Mouse (Mus musculus) G1E (cell line): ENCODE measurements around the gene Itpk1. TPM values are rescaled to one million over a fixed set of nuclear protein-coding genes. Genes with fewer than 3 reads are reported as not detected.

Experiments
- ATAC-seq: 2 replicates; pipeline ENCODE4 v1.8.0; 2016; ENCODE audit warnings: mild to moderate bottlenecking; ENCODE audit not compliant: insufficient number of reproducible peaks, poor library complexity, low FRiP score, severe bottlenecking; ENCODE audit errors: extremely low read depth
- DNase-seq: peaks from one replicate; pipeline ENCODE4 v3.0.0; 2012; ENCODE audit warnings: low spot score
- H3K27me3 ChIP-seq: 2 replicates; pipeline ENCODE4 v1.6.1; 2012; ENCODE audit warnings: mild to moderate bottlenecking, low read length, inconsistent platforms; ENCODE audit not compliant: insufficient read depth
- H3K36me3 ChIP-seq: replicated peaks from 2 replicates; pipeline ENCODE3; 2012; ENCODE audit warnings: mild to moderate bottlenecking, inconsistent platforms
- H3K4me1 ChIP-seq: 2 replicates; pipeline ENCODE4 v1.6.1; 2012; ENCODE audit warnings: low read depth, low read length, inconsistent platforms, mixed read lengths; ENCODE audit not compliant: insufficient read depth
- H3K4me3 ChIP-seq: 2 replicates; pipeline ENCODE4 v1.5.1; 2012; ENCODE audit warnings: low read depth, mild to moderate bottlenecking, inconsistent platforms, low read length, moderate library complexity, mixed read lengths
- H3K9me3 ChIP-seq: replicated peaks from 2 replicates; pipeline ENCODE4 v1.6.1; 2012; ENCODE audit warnings: inconsistent platforms
- CTCF ChIP-seq: IDR thresholded peaks from 2 replicates; pipeline ENCODE4 v1.5.1; 2012; ENCODE audit warnings: low read depth, low read length, inconsistent platforms, mixed read lengths
- GATA1 ChIP-seq: IDR thresholded peaks from 2 replicates; pipeline ENCODE4 v1.6.1; 2012; ENCODE audit warnings: borderline replicate concordance, low read length, inconsistent platforms, mixed read lengths
- GATA2 ChIP-seq: IDR thresholded peaks from 2 replicates; pipeline ENCODE4 v1.6.1; 2012; ENCODE audit warnings: low read depth, low read length, inconsistent platforms, borderline replicate concordance
- POLR2AphosphoS5 ChIP-seq: IDR thresholded peaks from 2 replicates; pipeline ENCODE4 v1.6.1; 2012; ENCODE audit warnings: low read depth, low read length, inconsistent platforms; ENCODE audit not compliant: insufficient replicate concordance
- TAL1 ChIP-seq: conservative IDR thresholded peaks from 2 replicates; pipeline ENCODE4 v1.6.1; 2012; ENCODE audit warnings: low read depth, low read length, inconsistent platforms, mixed read lengths
- polyA plus RNA-seq: library from polyadenylated mRNA; stranded (reverse); fragments of >175 nt; gene quantifications from 2 replicates; pipeline ENCODE4 v1.2.3, GENCODE M21; 2012
- total RNA-seq, 2 experiments: library from RNA; stranded (forward) in 1 of 2; stranded (reverse) in 1 of 2; fragments of 200-1000 nt in 1 of 2; fragments of >200 nt in 1 of 2; fragmentation: Nextera tagmentation in 1 of 2; gene quantifications; 2 replicates each; pipeline ENCODE4 v1.2.3; 2014 to 2017

Itpk1 gene
- total and polyA plus RNA-seq, 3 experiments = 2.5 to 6.4 (median 2.7) TPM

DNA sequence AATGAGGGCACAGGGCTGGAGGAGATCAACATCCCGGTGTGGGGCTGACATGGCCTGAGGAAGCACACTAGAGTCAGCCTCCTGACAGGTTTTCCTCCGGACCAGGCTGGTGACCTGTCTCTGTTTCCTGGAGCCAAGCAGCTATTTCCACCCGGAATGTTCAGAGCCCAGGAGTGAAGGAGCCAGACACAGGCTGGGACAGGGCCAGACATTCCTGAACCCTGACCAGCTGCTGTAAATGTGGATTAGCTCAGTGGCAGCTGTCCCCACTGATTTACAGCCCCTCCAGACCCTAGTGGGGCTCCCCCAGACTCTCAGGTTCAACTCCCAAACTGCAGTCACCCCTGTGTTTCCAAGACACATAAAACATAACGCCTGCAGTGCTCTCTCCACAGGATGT is 107.3 kb downstream of the Itpk1 start:
- ATAC-seq (no peak), DNase-seq (no peak)
- Histone ChIP-seq H3K36me3 (no peaks in the 10 kb centered on the region), H3K9me3 (peaks cover 37% of the 10 kb centered on the region), H3K27me3 (no peaks in the 10 kb centered on the region), H3K4me3 (no peak overlapping the region), H3K4me1 (no peaks in the 10 kb centered on the region)
- TF ChIP-seq GATA1 (no peak), POLR2AphosphoS5 (no peak), CTCF (no peak), TAL1 (no peak)

GRCm38 (mm10) chr12:102596410-102596809 is 108.3 kb downstream of the Itpk1 start:
- no peaks in the 10 kb centered on the region for H3K36me3 ChIP-seq
- no peaks in the 10 kb centered on the region for H3K27me3 ChIP-seq
- no peak for ATAC-seq
- H3K4me3 ChIP-seq = no peak overlapping the region
- 0 out of 2 replicates have a peak, but pooled peaks have one; percentile 39 for TF ChIP-seq CTCF
- TF ChIP-seq TAL1 = no peak
- DNase-seq = no peak
- no peaks in the 10 kb centered on the region for H3K4me1 ChIP-seq
- H3K9me3 ChIP-seq = peaks cover 37% of the 10 kb centered on the region

DNA sequence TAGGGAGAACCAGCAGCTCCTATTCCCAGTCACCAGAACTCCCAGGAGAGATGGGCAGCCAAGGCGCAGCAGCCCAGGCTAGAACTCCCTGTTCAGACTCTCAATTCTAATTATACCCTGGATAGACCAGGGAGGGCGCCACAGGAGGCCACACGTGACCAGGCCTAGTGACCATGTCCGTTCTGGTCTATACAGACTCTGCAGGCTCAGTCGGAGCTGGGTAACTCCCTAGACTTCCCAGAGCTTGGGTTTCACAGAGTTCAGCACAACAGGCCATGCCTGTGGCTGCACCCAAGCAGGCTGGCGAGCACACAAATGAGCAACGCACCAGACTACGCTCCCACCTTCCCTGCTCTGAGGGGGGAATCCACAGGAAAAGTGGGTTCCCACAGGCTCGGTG is 110.1 kb downstream of the Itpk1 start:
- ATAC-seq = no peak
- no peak overlapping the region for H3K4me3 ChIP-seq
- H3K36me3 ChIP-seq = no peaks in the 10 kb centered on the region
- TF ChIP-seq TAL1 (no peak), GATA2 (no peak), GATA1 (no peak), POLR2AphosphoS5 (no peak), CTCF (no peak)
- H3K9me3 ChIP-seq = peaks cover 33% of the 10 kb centered on the region
- DNase-seq = no peak
- no peaks in the 10 kb centered on the region for H3K27me3 ChIP-seq
- H3K4me1 ChIP-seq = no peaks in the 10 kb centered on the region

DNA sequence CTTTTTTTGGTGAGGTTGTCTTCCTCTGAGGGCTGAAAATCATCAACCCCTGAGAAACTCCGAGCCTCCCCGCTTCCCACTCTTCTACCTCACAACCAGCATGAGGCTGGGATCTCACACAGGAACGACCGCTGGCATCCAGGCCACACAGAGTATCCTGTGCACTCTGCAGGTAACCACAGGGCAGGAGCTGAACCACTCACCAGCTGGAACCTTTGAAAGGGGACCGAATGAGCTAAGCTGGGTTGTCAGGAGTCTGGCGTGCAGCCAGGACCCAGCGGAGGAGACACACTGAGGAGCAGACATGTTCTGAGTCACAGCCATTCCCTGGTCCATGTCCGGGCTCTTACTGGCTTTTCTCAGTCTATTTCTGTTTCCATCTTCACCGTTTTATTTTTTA is 111.0 kb downstream of the Itpk1 start:
- peaks cover 27% of the 10 kb centered on the region for H3K9me3 ChIP-seq
- H3K27me3 ChIP-seq = no peaks in the 10 kb centered on the region
- no peaks in the 10 kb centered on the region for H3K4me1 ChIP-seq
- no peak for ATAC-seq
- no peaks in the 10 kb centered on the region for H3K36me3 ChIP-seq
- no peak for DNase-seq
- TF ChIP-seq GATA2 = no peak
- TF ChIP-seq GATA1 = no peak
- TF ChIP-seq POLR2AphosphoS5 = no peak
- no peak for TF ChIP-seq TAL1
- TF ChIP-seq CTCF = no peak
- H3K4me3 ChIP-seq = no peak overlapping the region

- Histone ChIP-seq H3K36me3 (peaks cover 21% of the 10 kb centered on the region), H3K4me1 (no peaks in the 10 kb centered on the region), H3K27me3 (no peaks in the 10 kb centered on the region), H3K9me3 (peaks cover 7% of the 10 kb centered on the region; the same call in 1 of the 2 replicates), H3K4me3 (no peak overlapping the region)
- TF ChIP-seq TAL1 = no peak
- no peak for TF ChIP-seq GATA1
- TF ChIP-seq POLR2AphosphoS5 = no peak
- no peak for TF ChIP-seq GATA2
- TF ChIP-seq CTCF = no peak
- no peak for ATAC-seq
- no peak for DNase-seq
Measured at GRCm38 (mm10) chr12:102590711-102591360, 113.9 kb downstream of the Itpk1 start.

- no peak for ATAC-seq
Measured at GRCm38 (mm10) chr12:102587106-102587505, 117.6 kb downstream of the Itpk1 start.

More at GRCm38 (mm10) chr12:102587106-102587505, 117.6 kb downstream of the Itpk1 start:
- Histone ChIP-seq H3K4me3 (no peak overlapping the region), H3K4me1 (no peaks in the 10 kb centered on the region), H3K27me3 (no peaks in the 10 kb centered on the region), H3K36me3 (peaks cover 40% of the 10 kb centered on the region), H3K9me3 (no peaks in the 10 kb centered on the region)
- no peak for TF ChIP-seq CTCF
- no peak for TF ChIP-seq POLR2AphosphoS5
- TF ChIP-seq GATA1 = no peak
- TF ChIP-seq TAL1 = no peak
- no peak for TF ChIP-seq GATA2
- no peak for DNase-seq
